Mouse (Mus musculus): ENCODE data around the gene Pigo. TPM values are rescaled to one million over a fixed set of nuclear protein-coding genes. Genes with fewer than 3 reads are reported as not detected.

Pigo gene
- polyA plus RNA-seq, 1 experiment from 2014 or later: 13.2 TPM

DNA sequence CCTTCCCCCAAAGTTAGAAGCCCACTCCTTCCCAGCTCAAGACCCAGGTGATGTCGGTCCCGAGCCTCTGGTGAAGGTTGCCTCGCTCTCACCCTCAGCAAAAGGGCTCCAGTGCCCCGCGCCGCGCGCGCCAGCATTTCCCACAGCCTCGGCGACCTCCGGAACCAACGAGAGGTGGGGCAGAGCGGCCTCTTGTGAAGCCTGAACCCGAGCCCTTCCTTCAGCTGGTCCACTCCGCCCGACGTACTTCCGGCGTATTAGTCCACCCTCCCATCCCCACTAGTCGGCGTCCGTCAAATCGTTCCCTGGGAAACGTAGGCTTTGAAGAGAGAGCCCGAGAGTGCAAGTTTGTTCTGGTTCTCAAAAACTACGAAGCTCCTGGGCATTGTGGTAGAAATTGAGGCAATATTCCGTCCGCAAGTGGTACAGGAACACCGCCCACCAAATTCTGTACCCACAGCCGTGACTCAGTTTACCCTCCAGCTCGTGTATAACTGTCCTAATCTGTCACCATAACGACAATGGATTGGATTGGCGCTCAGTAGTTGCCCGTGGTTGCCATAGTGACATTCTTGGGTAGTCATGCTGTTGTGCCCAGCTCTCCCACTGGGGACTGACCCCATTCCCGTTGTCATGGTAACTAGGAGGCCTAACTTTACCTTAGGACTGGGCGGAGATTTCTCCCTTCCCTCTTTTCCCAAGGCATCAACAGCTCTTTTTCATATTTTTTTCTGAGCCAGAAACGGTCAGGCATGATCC, 5.8 kb upstream of the Pigo start, which contains the start of gene Stoml2:
TSS of gene Stoml2 (minus strand) at position 474 of the 759 bp plus-strand sequence.
- H3K9me3 ChIP-seq (replicated peaks; ENCODE audit: control insufficient read depth, low read length): no peaks in the 10 kb centered on the region
- peak within 1 kb of the TSS; percentile 80 for H3K4me2 ChIP-seq
- H3K9ac ChIP-seq (ENCODE audit: low read depth, low read length): peak within 1 kb of the TSS; percentile 81
- ATAC-seq (replicated peaks; ENCODE audit: insufficient number of reproducible peaks, low FRiP score, low TSS enrichment): peak; percentile 89
- H3K27me3 ChIP-seq (ENCODE audit: control insufficient read depth, insufficient read depth, low read length): no peaks in the 10 kb centered on the region
- 2% methylated on average over 38 of the region's 38 CpGs for WGBS (ENCODE audit: insufficient replicate concordance)
- H3K27ac ChIP-seq (ENCODE audit: low read depth, low read length): peak within 1 kb of the TSS; percentile 70
- peaks cover 9% of the 10 kb centered on the region; the same call in 1 of the 2 replicates for H3K4me1 ChIP-seq (ENCODE audit: control insufficient read depth, insufficient read depth, low read length)
- H3K36me3 ChIP-seq (ENCODE audit: control insufficient read depth, insufficient read depth, low read length): peaks cover 29% of the 10 kb centered on the region; the same call in 1 of the 2 replicates
- peak within 1 kb of the TSS; percentile 68 for H3K4me3 ChIP-seq (ENCODE audit: low read depth, low read length)

DNA sequence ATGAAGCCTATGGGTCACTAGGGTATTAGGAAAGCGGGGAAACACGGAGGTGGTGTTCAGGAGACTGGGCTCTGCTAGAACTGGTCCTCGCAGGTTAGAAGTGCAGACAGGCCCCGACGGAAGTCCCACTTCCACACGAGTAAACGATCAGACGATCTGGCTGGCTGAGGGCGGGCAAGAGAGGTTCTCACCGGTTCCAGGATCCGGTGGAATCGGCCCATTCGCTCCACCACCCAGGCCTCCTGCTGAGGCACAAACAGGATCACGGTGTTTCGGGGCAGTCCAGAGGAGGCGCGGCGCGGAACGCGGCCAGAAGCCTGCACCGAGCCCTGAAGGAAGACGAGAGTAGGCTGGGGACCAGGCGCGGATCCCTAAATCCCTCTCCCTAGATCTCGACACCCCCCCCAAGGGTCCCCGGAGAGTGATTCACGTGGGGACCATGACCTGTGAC, 5.2 kb upstream of the Pigo start:
- peak; percentile 53 for ATAC-seq (replicated peaks; ENCODE audit: insufficient number of reproducible peaks, low FRiP score, low TSS enrichment)
- peaks cover 9% of the 10 kb centered on the region; the same call in 1 of the 2 replicates for H3K4me1 ChIP-seq (ENCODE audit: control insufficient read depth, insufficient read depth, low read length)
- peaks cover 24% of the 10 kb centered on the region; the same call in 1 of the 2 replicates for H3K36me3 ChIP-seq (ENCODE audit: control insufficient read depth, insufficient read depth, low read length)
- no peaks in the 10 kb centered on the region for H3K27me3 ChIP-seq (ENCODE audit: control insufficient read depth, insufficient read depth, low read length)
- H3K4me3 ChIP-seq (ENCODE audit: low read depth, low read length): peak overlapping the region; percentile 68
- WGBS (ENCODE audit: insufficient replicate concordance): under 1% methylated on average over 28 of the region's 28 CpGs
- peak overlapping the region; percentile 80 for H3K4me2 ChIP-seq
- peak overlapping the region; percentile 70 for H3K27ac ChIP-seq (ENCODE audit: low read depth, low read length)
- H3K9ac ChIP-seq (ENCODE audit: low read depth, low read length): peak overlapping the region; percentile 81
- no peaks in the 10 kb centered on the region for H3K9me3 ChIP-seq (replicated peaks; ENCODE audit: control insufficient read depth, low read length)

GRCm38 (mm10) chr4:43030352-43030751, 4.7 kb upstream of the Pigo start:
- Histone ChIP-seq H3K4me2 (peak overlapping the region; percentile 80), H3K36me3 (ENCODE audit: control insufficient read depth, insufficient read depth, low read length) (peaks cover 23% of the 10 kb centered on the region; the same call in 1 of the 2 replicates), H3K9ac (ENCODE audit: low read depth, low read length) (peak overlapping the region; percentile 81), H3K27me3 (ENCODE audit: control insufficient read depth, insufficient read depth, low read length) (no peaks in the 10 kb centered on the region), H3K27ac (ENCODE audit: low read depth, low read length) (peak overlapping the region; percentile 70; the same call in 1 of the 2 replicates), H3K9me3 (replicated peaks; ENCODE audit: control insufficient read depth, low read length) (no peaks in the 10 kb centered on the region), H3K4me3 (ENCODE audit: low read depth, low read length) (peak overlapping the region; percentile 68), H3K4me1 (ENCODE audit: control insufficient read depth, insufficient read depth, low read length) (peaks cover 9% of the 10 kb centered on the region; the same call in 1 of the 2 replicates)
- WGBS (ENCODE audit: insufficient replicate concordance): 61% methylated on average over 9 of the region's 9 CpGs
- ATAC-seq (replicated peaks; ENCODE audit: insufficient number of reproducible peaks, low FRiP score, low TSS enrichment): no peak

DNA sequence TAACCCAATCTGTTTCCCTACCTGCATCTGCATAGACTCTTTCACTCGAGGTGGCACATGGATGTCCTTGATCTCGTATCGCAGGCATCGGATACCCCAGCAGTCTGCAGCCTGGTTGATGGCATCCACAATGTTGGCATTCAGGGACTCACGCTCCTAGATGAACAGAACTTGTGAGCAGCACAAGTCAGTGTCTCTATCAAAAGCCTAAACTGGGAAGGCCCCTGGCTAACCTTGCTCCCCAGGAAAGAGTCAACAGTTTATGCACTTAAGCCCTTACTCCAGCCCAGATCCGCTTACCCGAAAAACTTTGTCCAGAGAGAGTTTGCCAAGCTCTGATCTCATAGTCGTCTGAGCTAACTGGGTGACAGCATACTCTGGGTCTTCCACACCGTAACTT, 4.1 kb upstream of the Pigo start:
- ATAC-seq (replicated peaks; ENCODE audit: insufficient number of reproducible peaks, low FRiP score, low TSS enrichment): no peak
- Histone ChIP-seq H3K27ac (ENCODE audit: low read depth, low read length) (no peak overlapping the region), H3K4me1 (ENCODE audit: control insufficient read depth, insufficient read depth, low read length) (peaks cover 12% of the 10 kb centered on the region), H3K9ac (ENCODE audit: low read depth, low read length) (no peak overlapping the region), H3K36me3 (ENCODE audit: control insufficient read depth, insufficient read depth, low read length) (peaks cover 23% of the 10 kb centered on the region; the same call in 1 of the 2 replicates), H3K4me2 (0 out of 2 replicates have a peak overlapping the region, but pooled peaks have one; percentile 80), H3K4me3 (ENCODE audit: low read depth, low read length) (no peak overlapping the region), H3K9me3 (replicated peaks; ENCODE audit: control insufficient read depth, low read length) (no peaks in the 10 kb centered on the region), H3K27me3 (ENCODE audit: control insufficient read depth, insufficient read depth, low read length) (no peaks in the 10 kb centered on the region)
- WGBS (ENCODE audit: insufficient replicate concordance): 90% methylated on average over 9 of the region's 9 CpGs

- H3K36me3 ChIP-seq (ENCODE audit: control insufficient read depth, insufficient read depth, low read length): peaks cover 20% of the 10 kb centered on the region; the same call in 1 of the 2 replicates
Measured at GRCm38 (mm10) chr4:43029121-43029520, 3.5 kb upstream of the Pigo start.

DNA sequence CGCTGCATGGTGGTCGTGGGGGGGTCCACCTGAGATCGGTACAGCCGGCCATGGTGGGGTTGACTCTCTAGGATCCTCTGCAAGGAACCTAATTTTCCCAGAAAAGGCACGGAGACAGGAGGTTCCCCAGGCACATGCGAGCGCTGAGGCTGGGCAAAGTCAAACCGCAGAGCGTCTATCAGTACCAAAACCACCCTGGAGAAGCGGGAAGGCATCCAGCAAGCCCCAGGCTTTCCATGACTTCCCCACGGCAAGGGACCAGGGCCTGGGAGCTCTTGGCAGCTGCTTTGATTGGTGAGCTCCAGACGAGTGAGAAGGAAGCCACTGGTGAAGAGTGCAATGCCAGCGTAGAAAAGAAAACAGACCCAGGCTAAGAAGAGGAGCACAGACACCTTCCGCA, 946 bp downstream of the Pigo start:
- WGBS (ENCODE audit: insufficient replicate concordance): 76% methylated on average over 14 of the region's 14 CpGs
- Histone ChIP-seq H3K9ac (ENCODE audit: low read depth, low read length) (peak overlapping the region; percentile 70), H3K4me3 (ENCODE audit: low read depth, low read length) (peak overlapping the region; percentile 55), H3K9me3 (replicated peaks; ENCODE audit: control insufficient read depth, low read length) (no peaks in the 10 kb centered on the region), H3K27me3 (ENCODE audit: control insufficient read depth, insufficient read depth, low read length) (no peaks in the 10 kb centered on the region), H3K36me3 (ENCODE audit: control insufficient read depth, insufficient read depth, low read length) (peaks cover 35% of the 10 kb centered on the region), H3K4me1 (ENCODE audit: control insufficient read depth, insufficient read depth, low read length) (peaks cover 5% of the 10 kb centered on the region), H3K27ac (ENCODE audit: low read depth, low read length) (peak overlapping the region; percentile 80; the same call in 1 of the 2 replicates), H3K4me2 (peak overlapping the region; percentile 86)
- ATAC-seq (replicated peaks; ENCODE audit: insufficient number of reproducible peaks, low FRiP score, low TSS enrichment): no peak

More at GRCm38 (mm10) chr4:43029121-43029520, 3.5 kb upstream of the Pigo start:
- no peak overlapping the region for H3K27ac ChIP-seq (ENCODE audit: low read depth, low read length)
- H3K4me3 ChIP-seq (ENCODE audit: low read depth, low read length): no peak overlapping the region
- H3K27me3 ChIP-seq (ENCODE audit: control insufficient read depth, insufficient read depth, low read length): no peaks in the 10 kb centered on the region
- no peak overlapping the region for H3K9ac ChIP-seq (ENCODE audit: low read depth, low read length)
- no peaks in the 10 kb centered on the region for H3K9me3 ChIP-seq (replicated peaks; ENCODE audit: control insufficient read depth, low read length)
- WGBS (ENCODE audit: insufficient replicate concordance): 87% methylated on average over 7 of the region's 7 CpGs
- H3K4me2 ChIP-seq: no peak overlapping the region
- H3K4me1 ChIP-seq (ENCODE audit: control insufficient read depth, insufficient read depth, low read length): peaks cover 14% of the 10 kb centered on the region
- ATAC-seq (replicated peaks; ENCODE audit: insufficient number of reproducible peaks, low FRiP score, low TSS enrichment): no peak

GRCm38 (mm10) chr4:43021341-43021740, 4.3 kb downstream of the Pigo start:
- Histone ChIP-seq H3K27me3 (ENCODE audit: control insufficient read depth, insufficient read depth, low read length) (no peaks in the 10 kb centered on the region), H3K9me3 (replicated peaks; ENCODE audit: control insufficient read depth, low read length) (no peaks in the 10 kb centered on the region), H3K4me2 (no peak overlapping the region), H3K27ac (ENCODE audit: low read depth, low read length) (no peak overlapping the region), H3K4me3 (ENCODE audit: low read depth, low read length) (no peak overlapping the region), H3K9ac (ENCODE audit: low read depth, low read length) (no peak overlapping the region), H3K36me3 (ENCODE audit: control insufficient read depth, insufficient read depth, low read length) (peaks cover 24% of the 10 kb centered on the region), H3K4me1 (ENCODE audit: control insufficient read depth, insufficient read depth, low read length) (peaks cover 5% of the 10 kb centered on the region)
- WGBS (ENCODE audit: insufficient replicate concordance): 71% methylated on average over 17 of the region's 17 CpGs
- no peak for ATAC-seq (replicated peaks; ENCODE audit: insufficient number of reproducible peaks, low FRiP score, low TSS enrichment)

DNA sequence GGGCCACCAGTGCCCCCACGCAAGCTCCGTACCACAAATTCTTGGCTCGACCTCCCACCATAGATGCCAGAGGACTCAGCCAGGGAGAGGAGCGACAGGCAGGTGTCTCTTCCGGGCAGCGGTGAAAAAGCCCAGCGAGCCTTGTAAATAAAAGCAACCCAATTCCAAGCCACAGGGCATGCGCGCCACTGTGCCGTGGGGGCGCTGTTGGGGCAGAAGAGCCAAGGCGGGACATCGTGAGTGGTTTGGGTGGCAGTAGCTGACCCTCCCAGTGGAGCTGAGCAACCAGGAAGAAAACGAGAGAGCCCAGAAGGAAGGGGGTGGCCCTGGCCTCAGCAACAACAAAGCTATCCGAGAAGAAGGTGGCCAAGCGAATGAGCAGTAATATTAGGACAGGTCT, 4.7 kb downstream of the Pigo start:
- Histone ChIP-seq H3K9me3 (replicated peaks; ENCODE audit: control insufficient read depth, low read length) (no peaks in the 10 kb centered on the region), H3K4me3 (ENCODE audit: low read depth, low read length) (no peak overlapping the region), H3K9ac (ENCODE audit: low read depth, low read length) (no peak overlapping the region), H3K27me3 (ENCODE audit: control insufficient read depth, insufficient read depth, low read length) (no peaks in the 10 kb centered on the region), H3K36me3 (ENCODE audit: control insufficient read depth, insufficient read depth, low read length) (peaks cover 24% of the 10 kb centered on the region), H3K27ac (ENCODE audit: low read depth, low read length) (no peak overlapping the region), H3K4me2 (no peak overlapping the region), H3K4me1 (ENCODE audit: control insufficient read depth, insufficient read depth, low read length) (peaks cover 5% of the 10 kb centered on the region)
- no peak for ATAC-seq (replicated peaks; ENCODE audit: insufficient number of reproducible peaks, low FRiP score, low TSS enrichment)
- WGBS (ENCODE audit: insufficient replicate concordance): 83% methylated on average over 16 of the region's 16 CpGs

All from heart, embryonic 11.5 days (tissue).